Mouse (Mus musculus): ENCODE data around the gene Tead4. TPM values are rescaled to one million over a fixed set of nuclear protein-coding genes. Genes with fewer than 3 reads are reported as not detected.

Gene Tead4
- polyA plus RNA-seq, 2 experiments from 2014 or later, result not detected

Other genes starting within 250 kb of the Tead4 start
- gene Tspan9, start 157.2 kb downstream of the Tead4 start, polyA plus RNA-seq (2017; shearing (Covaris generic)), result under 1 TPM; 0.41 to 0.44 TPM
- 1 to 10 TPM; 2.0 to 2.4 TPM for gene Tulp3, start 55.0 kb upstream of the Tead4 start, polyA plus RNA-seq (2017; shearing (Covaris generic))
- 100 to 1,000 TPM in 1 of 2 experiments, 10 to 100 TPM in 1; 81.8 to 115 TPM for gene Rhno1, start 62.1 kb upstream of the Tead4 start, polyA plus RNA-seq (2017; shearing (Covaris generic))
- gene Foxm1, start 62.1 kb upstream of the Tead4 start, polyA plus RNA-seq (2017; shearing (Covaris generic)), result 1 to 10 TPM; 1.5 to 1.9 TPM
- not detected for gene Tex52, start 74.6 kb upstream of the Tead4 start, polyA plus RNA-seq (2017; shearing (Covaris generic))
- not detected for gene Gm44596, start 74.7 kb upstream of the Tead4 start, polyA plus RNA-seq (2017; shearing (Covaris generic))
- gene Nrip2, start 98.5 kb upstream of the Tead4 start, polyA plus RNA-seq (2017; shearing (Covaris generic)), result 1 to 10 TPM; 1.5 to 2.2 TPM
- gene Itfg2, start 124.1 kb upstream of the Tead4 start, polyA plus RNA-seq (2017; shearing (Covaris generic)), result 10 to 100 TPM; 24.5 to 37.1 TPM
- 10 to 100 TPM; 70.3 to 74.6 TPM for gene Fkbp4, start 137.9 kb upstream of the Tead4 start, polyA plus RNA-seq (2017; shearing (Covaris generic))
- gene Pzp, start 225.9 kb upstream of the Tead4 start, polyA plus RNA-seq (2017; shearing (Covaris generic)), result under 1 TPM in 1 of 2 experiments, not detected in 1; 0.27 TPM